Mouse (Mus musculus): ENCODE measurements around the gene Uba52. TPM values are rescaled to one million over a fixed set of nuclear protein-coding genes. Genes with fewer than 3 reads are reported as not detected.
A peak's percentile ranks its signal among the peaks of the same experiment; 100 is the strongest.

Gene Uba52
- total and polyA plus RNA-seq, 3 experiments: 1,322 to 4,646 (median 3,572) TPM

DNA sequence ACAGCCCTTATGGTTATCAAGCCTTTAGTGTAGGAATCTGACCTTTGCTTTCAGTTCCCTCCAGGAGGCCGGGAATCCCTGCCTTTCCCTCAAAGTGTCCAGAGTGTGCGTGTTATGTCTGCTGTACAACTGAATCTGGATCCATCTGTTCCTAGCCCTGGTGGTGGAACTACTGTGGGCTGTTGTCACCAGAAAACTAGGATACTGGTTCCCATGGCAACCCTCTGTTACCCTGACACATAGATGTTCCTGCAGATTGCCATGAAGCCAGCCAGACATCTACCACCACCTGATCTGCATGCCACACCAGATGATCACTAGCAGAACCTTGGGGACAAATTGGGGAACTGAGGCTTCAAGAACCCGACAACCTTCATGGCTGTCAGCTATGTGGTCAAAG lies 28.7 kb downstream of the Uba52 start:
- Histone ChIP-seq H3K27me3 (ENCODE audit: insufficient read depth, low read length) (peaks cover 71% of the 10 kb centered on the region), H3K4me3 (ENCODE audit: low read depth, low read length) (no peak overlapping the region), H3K4me1 (ENCODE audit: insufficient read depth, low read depth, low read length) (peaks cover 36% of the 10 kb centered on the region), H3K9me3 (replicated peaks) (no peaks in the 10 kb centered on the region), H3K36me3 (replicated peaks) (no peaks in the 10 kb centered on the region)
- TF ChIP-seq TAL1 (conservative IDR thresholded peaks at IDR 0.05; ENCODE audit: low read depth, low read length) (no peak), GATA2 (IDR thresholded peaks at IDR 0.05; ENCODE audit: borderline replicate concordance, low read depth, low read length) (no peak), CTCF (IDR thresholded peaks at IDR 0.05; ENCODE audit: low read depth, low read length) (no peak), POLR2AphosphoS5 (IDR thresholded peaks at IDR 0.05; ENCODE audit: insufficient replicate concordance, low read depth, low read length) (no peak), GATA1 (IDR thresholded peaks at IDR 0.05; ENCODE audit: borderline replicate concordance, low read length) (no peak)
- ATAC-seq (ENCODE audit: extremely low read depth, insufficient number of reproducible peaks, low FRiP score, poor library complexity, severe bottlenecking) (no peak), DNase-seq (ENCODE audit: low spot score) (no peak)

DNA sequence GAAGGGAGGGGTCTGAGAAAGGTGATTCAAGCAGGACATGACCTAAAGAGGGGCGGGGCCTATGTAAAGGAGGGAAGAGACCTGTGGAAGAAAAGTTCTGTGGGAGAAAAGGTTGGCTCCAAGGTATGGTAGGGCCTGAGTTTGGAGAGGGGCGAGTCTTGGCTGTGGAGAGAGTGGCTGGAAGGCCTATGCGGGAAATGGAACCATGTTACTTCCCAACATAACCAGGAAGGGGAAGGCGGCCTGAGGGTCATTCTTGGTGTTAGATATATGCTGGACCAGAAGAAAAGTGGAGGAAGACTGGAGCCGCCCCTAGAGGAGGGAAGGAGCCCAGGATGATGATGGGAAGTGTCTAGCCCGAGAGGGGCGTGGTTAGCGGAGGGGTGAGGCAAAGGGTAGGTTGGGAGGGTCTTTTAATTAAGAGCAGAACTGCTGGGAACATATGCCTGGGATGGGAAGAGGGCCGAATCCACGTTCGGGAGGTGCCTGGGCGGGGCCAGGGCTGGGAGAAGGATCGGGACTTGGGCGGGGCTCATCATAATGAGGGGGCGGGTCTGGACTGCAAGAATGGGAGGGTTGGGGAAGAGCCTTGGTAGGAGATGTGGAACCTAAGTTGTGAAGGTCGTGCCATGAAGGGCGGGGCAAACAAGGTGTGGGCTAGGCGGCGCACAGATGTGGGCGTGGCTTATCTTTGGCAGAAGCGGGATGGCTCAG lies 33.2 kb downstream of the Uba52 start:
- peaks cover 35% of the 10 kb centered on the region for H3K4me1 ChIP-seq (ENCODE audit: insufficient read depth, low read depth, low read length)
- TF ChIP-seq GATA2 (IDR thresholded peaks at IDR 0.05; ENCODE audit: borderline replicate concordance, low read depth, low read length) (no peak), TAL1 (conservative IDR thresholded peaks at IDR 0.05; ENCODE audit: low read depth, low read length) (no peak), GATA1 (IDR thresholded peaks at IDR 0.05; ENCODE audit: borderline replicate concordance, low read length) (no peak)

DNA sequence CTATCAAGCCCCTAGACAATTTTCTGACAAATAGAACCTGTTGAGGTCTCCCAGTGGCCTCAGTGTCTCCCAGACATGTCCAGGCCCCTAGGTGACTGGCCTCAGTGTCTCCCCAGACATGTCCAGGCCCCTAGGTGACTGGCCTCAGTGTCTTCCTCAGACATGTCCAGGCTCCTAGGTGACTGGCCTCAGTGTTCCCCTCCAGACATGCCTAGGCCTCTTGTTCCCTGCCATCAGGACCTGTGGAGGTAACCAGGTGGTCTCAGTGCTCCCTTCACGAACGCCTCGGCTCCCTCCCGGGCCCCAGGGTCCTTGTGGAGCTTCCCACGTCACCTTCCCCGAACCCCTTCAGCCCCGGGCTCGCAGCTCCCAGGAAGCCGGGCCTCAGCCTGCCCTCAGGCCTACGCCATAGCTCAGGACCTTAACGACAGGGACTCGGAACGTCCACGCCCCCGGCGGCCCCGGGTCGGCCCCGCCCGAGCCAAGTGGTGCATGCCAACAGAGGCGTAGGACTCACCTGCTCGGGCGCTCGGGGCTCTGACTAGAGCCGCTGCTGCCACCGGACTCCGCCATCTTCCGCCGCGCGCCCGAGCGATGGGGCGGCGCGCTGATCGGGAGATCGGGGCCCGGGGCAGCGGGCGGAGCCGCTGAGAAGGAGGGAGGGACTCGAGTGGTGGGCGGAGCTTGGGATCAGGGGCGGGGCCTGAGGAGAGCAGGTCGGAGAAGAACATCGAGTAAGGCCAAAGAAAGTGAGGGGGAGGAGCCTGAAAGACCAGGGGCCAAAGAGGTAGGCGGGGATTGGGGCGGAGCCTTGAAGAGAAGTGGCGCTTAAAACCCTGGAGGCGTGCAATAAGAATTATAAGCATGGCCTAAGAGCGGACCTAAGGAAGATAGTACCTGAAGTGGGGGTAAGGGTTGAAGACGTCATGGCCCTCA lies 34.0 kb downstream of the Uba52 start, which contains the start of gene Klhl26:
Gene Klhl26, minus strand, starts transcription at position 636 of the 936 bp plus-strand sequence.
- Histone ChIP-seq H3K27me3 (ENCODE audit: insufficient read depth, low read length) (peaks cover 20% of the 10 kb centered on the region), H3K9me3 (replicated peaks) (no peaks in the 10 kb centered on the region), H3K36me3 (replicated peaks) (peaks cover 31% of the 10 kb centered on the region), H3K4me3 (ENCODE audit: low read depth, low read length) (peak within 1 kb of the TSS; percentile 90), H3K4me1 (ENCODE audit: insufficient read depth, low read depth, low read length) (peaks cover 35% of the 10 kb centered on the region)
- TF ChIP-seq CTCF (IDR thresholded peaks at IDR 0.05; ENCODE audit: low read depth, low read length) (no peak), GATA1 (IDR thresholded peaks at IDR 0.05; ENCODE audit: borderline replicate concordance, low read length) (no peak), TAL1 (conservative IDR thresholded peaks at IDR 0.05; ENCODE audit: low read depth, low read length) (no peak), GATA2 (IDR thresholded peaks at IDR 0.05; ENCODE audit: borderline replicate concordance, low read depth, low read length) (no peak), POLR2AphosphoS5 (IDR thresholded peaks at IDR 0.05; ENCODE audit: insufficient replicate concordance, low read depth, low read length) (no peak)
- peak; percentile 95 for DNase-seq (ENCODE audit: low spot score)
- ATAC-seq (ENCODE audit: extremely low read depth, insufficient number of reproducible peaks, low FRiP score, poor library complexity, severe bottlenecking): peak; percentile 94

More for the DNA sequence above, 33.2 kb downstream of the Uba52 start:
- 0 out of 2 replicates have a peak, but pooled peaks have one; percentile 24 for ATAC-seq (ENCODE audit: extremely low read depth, insufficient number of reproducible peaks, low FRiP score, poor library complexity, severe bottlenecking)
- no peaks in the 10 kb centered on the region for H3K9me3 ChIP-seq (replicated peaks)
- peaks cover 22% of the 10 kb centered on the region for H3K36me3 ChIP-seq (replicated peaks)
- H3K27me3 ChIP-seq (ENCODE audit: insufficient read depth, low read length): peaks cover 28% of the 10 kb centered on the region
- peak; percentile 68 for DNase-seq (ENCODE audit: low spot score)
- peak overlapping the region; percentile 90 for H3K4me3 ChIP-seq (ENCODE audit: low read depth, low read length)

DNA sequence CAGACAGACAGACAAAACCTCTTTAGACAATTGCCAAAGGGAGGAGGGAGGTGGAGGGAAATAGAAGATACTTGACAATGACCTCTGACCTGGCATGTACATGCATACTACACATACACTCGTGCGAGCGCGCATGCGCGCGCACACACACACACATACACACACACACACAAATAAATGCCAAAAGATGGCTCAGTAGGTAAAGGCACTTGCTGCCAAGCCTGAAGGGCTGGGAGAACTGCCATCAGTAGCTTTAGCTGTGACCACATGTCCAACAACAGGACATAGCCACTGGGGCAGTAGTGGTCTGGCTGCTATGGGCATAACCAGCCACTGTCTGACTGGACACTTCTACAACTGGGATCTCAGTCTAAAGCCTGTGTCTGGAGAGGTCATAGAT lies 38.7 kb downstream of the Uba52 start:
- TF ChIP-seq GATA1 (IDR thresholded peaks at IDR 0.05; ENCODE audit: borderline replicate concordance, low read length) (no peak), GATA2 (IDR thresholded peaks at IDR 0.05; ENCODE audit: borderline replicate concordance, low read depth, low read length) (no peak), TAL1 (conservative IDR thresholded peaks at IDR 0.05; ENCODE audit: low read depth, low read length) (no peak), CTCF (IDR thresholded peaks at IDR 0.05; ENCODE audit: low read depth, low read length) (no peak), POLR2AphosphoS5 (IDR thresholded peaks at IDR 0.05; ENCODE audit: insufficient replicate concordance, low read depth, low read length) (no peak)
- no peak for ATAC-seq (ENCODE audit: extremely low read depth, insufficient number of reproducible peaks, low FRiP score, poor library complexity, severe bottlenecking)

DNA sequence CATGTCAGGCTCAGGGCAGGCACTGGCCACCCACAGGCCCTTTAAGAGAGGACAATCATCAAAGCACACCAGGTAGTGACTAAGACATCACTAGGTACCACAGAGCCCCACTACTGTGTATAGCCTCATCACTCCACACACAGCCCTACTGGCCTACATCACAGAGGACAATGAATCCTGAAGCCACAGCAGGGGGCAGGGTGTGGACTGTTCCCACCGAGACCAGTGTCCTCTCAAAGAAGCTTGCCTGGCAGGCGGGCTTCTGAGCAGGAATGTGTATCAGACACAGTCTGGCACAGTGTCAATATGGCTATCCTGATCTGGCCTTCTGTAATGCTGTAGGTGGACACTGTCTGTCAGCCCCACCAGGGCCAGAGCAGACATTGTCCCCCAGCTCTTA lies 40.7 kb downstream of the Uba52 start:
- Histone ChIP-seq H3K27me3 (ENCODE audit: insufficient read depth, low read length) (no peaks in the 10 kb centered on the region), H3K9me3 (replicated peaks) (no peaks in the 10 kb centered on the region), H3K4me1 (ENCODE audit: insufficient read depth, low read depth, low read length) (peaks cover 39% of the 10 kb centered on the region), H3K36me3 (replicated peaks) (peaks cover 89% of the 10 kb centered on the region), H3K4me3 (ENCODE audit: low read depth, low read length) (no peak overlapping the region; the same call in 1 of the 2 replicates)
- DNase-seq (ENCODE audit: low spot score): no peak
- TF ChIP-seq POLR2AphosphoS5 (IDR thresholded peaks at IDR 0.05; ENCODE audit: insufficient replicate concordance, low read depth, low read length): no peak
- ATAC-seq (ENCODE audit: extremely low read depth, insufficient number of reproducible peaks, low FRiP score, poor library complexity, severe bottlenecking): no peak

More for the DNA sequence above, 38.7 kb downstream of the Uba52 start:
- DNase-seq (ENCODE audit: low spot score): no peak
- Histone ChIP-seq H3K36me3 (replicated peaks) (peaks cover 77% of the 10 kb centered on the region), H3K4me3 (ENCODE audit: low read depth, low read length) (no peak overlapping the region), H3K9me3 (replicated peaks) (no peaks in the 10 kb centered on the region), H3K4me1 (ENCODE audit: insufficient read depth, low read depth, low read length) (peaks cover 51% of the 10 kb centered on the region), H3K27me3 (ENCODE audit: insufficient read depth, low read length) (no peaks in the 10 kb centered on the region)

DNA sequence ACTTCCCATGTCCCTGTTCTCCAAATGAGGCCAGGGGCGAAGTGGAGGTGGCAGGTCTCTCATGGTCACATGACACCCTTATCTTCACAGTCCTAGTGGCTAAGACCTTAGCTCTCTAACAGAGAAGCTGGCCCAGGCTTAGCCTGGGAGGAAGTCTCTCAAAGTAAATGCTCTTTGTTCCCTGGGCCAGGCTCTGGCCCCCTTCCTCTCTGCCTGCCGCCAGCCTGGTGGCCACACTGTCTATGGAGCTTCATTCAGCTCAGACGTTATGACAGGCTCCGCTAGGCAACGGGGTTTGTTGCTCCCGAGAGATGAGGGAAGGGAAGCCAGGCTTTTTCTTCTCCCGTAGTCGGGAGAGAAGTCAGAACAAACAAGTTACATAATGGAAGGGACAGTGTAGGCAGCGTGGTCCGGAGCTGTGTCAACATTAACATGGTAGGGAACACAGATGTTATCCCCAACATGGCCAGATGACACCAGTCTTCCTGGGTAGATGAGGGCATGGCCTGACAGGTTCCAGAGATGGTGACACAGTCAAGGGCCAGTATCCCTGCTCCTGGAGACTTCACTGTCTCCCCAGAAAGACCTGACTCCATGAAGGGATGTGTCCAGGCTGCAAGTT lies 41.2 kb downstream of the Uba52 start:
- DNase-seq (ENCODE audit: low spot score) (peak; percentile 44), ATAC-seq (ENCODE audit: extremely low read depth, insufficient number of reproducible peaks, low FRiP score, poor library complexity, severe bottlenecking) (peak; percentile 60)

More for the DNA sequence above, 41.2 kb downstream of the Uba52 start:
- Histone ChIP-seq H3K4me3 (ENCODE audit: low read depth, low read length) (no peak overlapping the region; the same call in 1 of the 2 replicates), H3K9me3 (replicated peaks) (no peaks in the 10 kb centered on the region), H3K27me3 (ENCODE audit: insufficient read depth, low read length) (no peaks in the 10 kb centered on the region), H3K36me3 (replicated peaks) (peaks cover 93% of the 10 kb centered on the region), H3K4me1 (ENCODE audit: insufficient read depth, low read depth, low read length) (peaks cover 40% of the 10 kb centered on the region)
- TF ChIP-seq TAL1 (conservative IDR thresholded peaks at IDR 0.05; ENCODE audit: low read depth, low read length) (no peak), POLR2AphosphoS5 (IDR thresholded peaks at IDR 0.05; ENCODE audit: insufficient replicate concordance, low read depth, low read length) (no peak), GATA2 (IDR thresholded peaks at IDR 0.05; ENCODE audit: borderline replicate concordance, low read depth, low read length) (no peak), GATA1 (IDR thresholded peaks at IDR 0.05; ENCODE audit: borderline replicate concordance, low read length) (no peak), CTCF (IDR thresholded peaks at IDR 0.05; ENCODE audit: low read depth, low read length) (no peak)
